Mouse (Mus musculus) layer of hippocampus, adult 8-10 months (tissue): ENCODE results near the gene Mrpl41. TPM values are rescaled to one million over a fixed set of nuclear protein-coding genes. Genes with fewer than 3 reads are reported as not detected.

Experiments
- DNase-seq, 2 experiments: peaks; one replicate each; pipeline ENCODE4 v3.0.0; 2022; ENCODE audit warnings: low spot score in 2 of 2
- microRNA-seq, 2 experiments: library from miRNA; unstranded; fragments of <30 nt; microRNA quantifications; one replicate each; pipeline ENCODE4 v1.2.0; 2022
- total RNA-seq, 4 experiments: library from RNA; stranded (reverse); gene quantifications; 2 replicates each; pipeline ENCODE4 v1.2.4; 2022

Gene Mrpl41
- total RNA-seq, 4 experiments from 2014 or later: 80.5 to 87.5 (median 85.1) TPM

GRCm38 (mm10) chr2:24935057-24935796 lies 39.7 kb downstream of the Mrpl41 start, which contains the start of gene Arrdc1:
Gene Arrdc1 (minus strand): TSS chr2:24935252.
- DNase-seq: peak; percentile 76 to 84

- DNase-seq: no peak
These were observed 40.4 kb downstream of the Mrpl41 start for GRCm38 (mm10) chr2:24934441-24934963.

- no peak for DNase-seq
These were observed 45.3 kb downstream of the Mrpl41 start for GRCm38 (mm10) chr2:24929593-24929992.

DNA sequence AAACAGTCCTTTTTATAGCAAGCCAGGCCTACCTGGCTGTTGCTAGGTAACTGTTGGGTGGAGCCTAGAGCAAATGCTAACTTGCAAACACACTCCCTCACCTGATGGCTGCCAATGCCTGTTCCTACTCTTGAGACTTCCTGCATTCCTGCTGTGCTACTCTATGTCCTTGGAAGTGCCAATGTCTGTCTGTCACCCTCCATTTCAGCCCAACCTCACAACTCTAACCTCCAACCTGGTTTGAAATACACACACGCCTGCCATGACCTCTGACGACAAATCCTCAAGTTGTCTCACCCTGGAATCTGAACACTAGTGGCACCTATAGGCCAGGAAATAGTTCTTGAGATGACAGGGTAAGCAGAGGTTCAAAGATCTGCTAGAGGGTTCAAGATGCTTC lies 45.8 kb downstream of the Mrpl41 start:
- DNase-seq: no peak

DNA sequence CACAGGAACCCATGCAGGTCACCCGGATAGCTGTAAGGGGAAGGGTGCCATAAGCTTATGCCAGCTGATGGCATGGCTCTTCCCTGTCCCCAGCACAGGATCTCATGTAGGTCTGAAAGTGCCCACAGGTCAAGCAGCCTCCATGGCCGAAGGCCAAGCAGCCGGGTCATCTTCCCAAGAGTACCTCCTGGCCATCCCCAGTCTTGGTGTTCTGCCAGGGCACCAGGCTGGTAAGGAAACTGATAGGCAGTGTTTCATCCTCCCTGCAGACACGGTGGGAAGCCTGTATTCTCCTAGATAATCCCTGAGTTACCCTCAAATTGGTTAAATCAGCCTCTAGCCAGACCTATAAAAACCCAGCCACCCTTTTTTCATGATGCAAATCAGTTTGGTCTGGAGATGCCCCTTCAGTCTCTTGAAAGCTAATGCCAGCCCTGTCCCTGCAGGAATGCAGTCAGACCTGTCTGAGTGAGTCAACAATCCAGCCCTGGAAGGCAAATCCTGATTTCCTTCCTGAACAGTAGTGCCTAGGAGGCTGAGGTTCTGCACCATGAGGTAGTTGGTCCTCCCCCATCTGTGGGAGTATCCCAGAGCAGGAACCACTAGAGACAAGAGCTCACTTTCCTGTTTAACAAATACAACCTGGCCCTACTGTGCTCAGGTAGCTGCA lies 47.0 kb downstream of the Mrpl41 start:
- no peak for DNase-seq

- no peak for DNase-seq
These were observed 47.9 kb downstream of the Mrpl41 start for GRCm38 (mm10) chr2:24926965-24927358.

DNA sequence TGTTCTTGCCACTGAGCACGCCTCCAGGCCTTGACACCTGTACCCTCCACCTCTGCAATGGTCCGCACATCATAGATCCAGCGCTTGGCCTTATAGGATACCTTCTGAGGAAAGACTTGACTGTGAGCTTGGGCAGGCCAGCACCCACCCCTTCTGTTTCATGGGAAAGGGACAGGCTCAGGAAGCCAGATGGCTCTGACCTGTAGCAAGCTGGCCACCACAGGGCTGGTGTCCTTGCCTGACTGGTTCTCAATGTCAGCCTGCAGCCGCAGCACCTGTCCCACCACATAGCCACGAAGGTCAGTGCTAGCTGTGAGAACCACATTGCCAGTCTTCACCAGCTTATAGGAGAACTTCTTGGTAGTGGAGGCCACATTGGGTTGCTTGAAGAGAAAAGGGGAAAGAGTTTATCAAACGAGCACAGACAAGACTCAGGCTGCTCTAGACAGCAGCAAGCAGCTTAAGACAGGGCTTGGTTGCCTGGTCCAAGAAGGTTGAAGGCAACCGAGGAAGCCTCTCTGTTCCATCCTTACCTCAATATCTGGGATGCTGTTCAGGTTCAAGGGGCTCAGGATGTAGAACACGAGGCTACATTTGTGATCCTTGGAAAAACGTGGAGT lies 48.4 kb downstream of the Mrpl41 start:
- no peak for DNase-seq

GRCm38 (mm10) chr2:24925284-24925683 lies 49.6 kb downstream of the Mrpl41 start:
- no peak for DNase-seq

Small RNAs within 50 kb of the gene (microRNA-seq; reads per million reads assigned to microRNA genes)
- 0 reads per million in 2 experiments for gene Gm22875

Other genes starting within 250 kb of the Mrpl41 start
- gene Cacna1b, start 211.9 kb downstream of the Mrpl41 start, total RNA-seq: 10 to 100 TPM; 67.6 to 77.5 (median 76.0) TPM
- 10 to 100 TPM; 54.9 to 75.0 (median 66.8) TPM for gene Ehmt1, start 55.5 kb downstream of the Mrpl41 start, total RNA-seq
- 10 to 100 TPM; 10.8 to 17.4 (median 17.1) TPM for gene Arrdc1, start 39.8 kb downstream of the Mrpl41 start, total RNA-seq
- gene Zmynd19, start 25.3 kb downstream of the Mrpl41 start, total RNA-seq: 10 to 100 TPM; 31.0 to 38.0 (median 35.3) TPM
- 10 to 100 TPM; 32.3 to 37.1 (median 35.2) TPM for gene Dph7, start 12.7 kb downstream of the Mrpl41 start, total RNA-seq
- gene Pnpla7, start 935 bp upstream of the Mrpl41 start, total RNA-seq: 10 to 100 TPM; 20.9 to 40.0 (median 37.1) TPM
- gene Nsmf, start 79.3 kb upstream of the Mrpl41 start, total RNA-seq: 100 to 1,000 TPM; 768 to 931 (median 837) TPM
- not detected for gene Entpd8, start 105.2 kb upstream of the Mrpl41 start, total RNA-seq
- gene Noxa1, start 120.1 kb upstream of the Mrpl41 start, total RNA-seq: not detected
- gene Nrarp, start 205.7 kb upstream of the Mrpl41 start, total RNA-seq: 10 to 100 TPM; 16.9 to 20.4 (median 19.5) TPM
- gene Tor4a, start 221.8 kb upstream of the Mrpl41 start, total RNA-seq: 1 to 10 TPM; 2.2 to 4.6 (median 2.8) TPM
- 10 to 100 TPM; 56.7 to 64.9 (median 64.0) TPM for gene Nelfb, start 236.4 kb upstream of the Mrpl41 start, total RNA-seq
- gene Stpg3, start 239.5 kb upstream of the Mrpl41 start, total RNA-seq: under 1 TPM in 2 of 4 experiments, not detected in 2; 0.27 to 0.29 TPM
- not detected for gene Fam166a, start 243.6 kb upstream of the Mrpl41 start, total RNA-seq
- 100 to 1,000 TPM; 303 to 348 (median 313) TPM for gene Tubb4b, start 249.6 kb upstream of the Mrpl41 start, total RNA-seq